In genomic region chr7:49102223-49102622, GRCm38 (mm10) we compare ENCODE assay signal across 23 mouse cellular contexts.
DNase-seq lines count a peak whose midpoint lies in the region; ATAC-seq and TF ChIP-seq lines count a peak whose summit lies in the region.
"Had no signal": no experiment of that assay in that cellular context is flagged by ENCODE, and none has a peak within 500 bp of the region (broad histone marks: within the 10 kb centered on the region; RNA-seq: fewer than 3 reads in every experiment).

No protein-coding gene starts in this region.

- no peaks in the 10 kb centered on the region for H3K36me3 ChIP-seq in forebrain, embryonic 15.5 days
- no peaks in the 10 kb centered on the region for H3K36me3 ChIP-seq in forebrain, embryonic 10.5 days (replicated peaks)
- H3K36me3 ChIP-seq in midbrain, embryonic 10.5 days: no peaks in the 10 kb centered on the region
- no peaks in the 10 kb centered on the region for H3K36me3 ChIP-seq in midbrain, embryonic 15.5 days (replicated peaks)
- H3K36me3 ChIP-seq in hindbrain, postnatal 0 days (ENCODE audit: insufficient read depth, low read length): no peaks in the 10 kb centered on the region
- H3K36me3 ChIP-seq in neural tube, embryonic 14.5 days (ENCODE audit: control insufficient read depth, insufficient read depth, low read length): no peaks in the 10 kb centered on the region
- H3K36me3 ChIP-seq: embryonic facial prominence, embryonic 12.5 days; G1E; limb, embryonic 15.5 days; lung, embryonic 15.5 days had no signal

- H3K9me3 ChIP-seq in forebrain, embryonic 15.5 days: no peaks in the 10 kb centered on the region
- H3K9me3 ChIP-seq in forebrain, embryonic 10.5 days: no peaks in the 10 kb centered on the region
- no peaks in the 10 kb centered on the region for H3K9me3 ChIP-seq in midbrain, embryonic 10.5 days (replicated peaks)
- no peaks in the 10 kb centered on the region for H3K9me3 ChIP-seq in midbrain, embryonic 15.5 days
- H3K9me3 ChIP-seq in hindbrain, postnatal 0 days (ENCODE audit: low read length): no peaks in the 10 kb centered on the region
- H3K9me3 ChIP-seq in neural tube, embryonic 14.5 days (ENCODE audit: control insufficient read depth, low read length): no peaks in the 10 kb centered on the region
- H3K9me3 ChIP-seq: embryonic facial prominence, embryonic 12.5 days; limb, embryonic 15.5 days; lung, embryonic 15.5 days had no signal

- ATAC-seq in forebrain, embryonic 15.5 days (replicated peaks): no peak
- ATAC-seq in midbrain, embryonic 15.5 days (replicated peaks): no peak
- ATAC-seq in hindbrain, postnatal 0 days: peak; percentile 82
- no peak for ATAC-seq in neural tube, embryonic 14.5 days (ENCODE audit: low read depth)
- ATAC-seq: forebrain, embryonic 16.5 days had no signal

- H3K27ac ChIP-seq in forebrain, embryonic 15.5 days (replicated peaks): 0 out of 2 replicates have a peak overlapping the region, but pooled peaks have one; percentile 19
- H3K27ac ChIP-seq in forebrain, embryonic 10.5 days: no peak overlapping the region
- peak overlapping the region; percentile 15; the same call in 1 of the 2 replicates for H3K27ac ChIP-seq in midbrain, embryonic 10.5 days (replicated peaks)
- H3K27ac ChIP-seq in midbrain, embryonic 15.5 days: no peak overlapping the region
- no peak overlapping the region for H3K27ac ChIP-seq in hindbrain, postnatal 0 days
- H3K27ac ChIP-seq in neural tube, embryonic 14.5 days (ENCODE audit: low read depth, low read length): 0 out of 2 replicates have a peak overlapping the region, but pooled peaks have one; percentile 16
- H3K27ac ChIP-seq: embryonic facial prominence, embryonic 12.5 days; limb, embryonic 15.5 days; lung, embryonic 15.5 days; macrophage had no signal

- TF ChIP-seq CTCF in hindbrain, postnatal 0 days (IDR thresholded peaks at IDR 0.05; ENCODE audit: low read depth): no peak

- H3K9ac ChIP-seq in forebrain, embryonic 15.5 days (replicated peaks): no peak overlapping the region
- H3K9ac ChIP-seq in midbrain, embryonic 15.5 days: no peak overlapping the region
- no peak overlapping the region for H3K9ac ChIP-seq in hindbrain, postnatal 0 days (replicated peaks; ENCODE audit: low read length)
- H3K9ac ChIP-seq in neural tube, embryonic 14.5 days (replicated peaks; ENCODE audit: low read depth, low read length): no peak overlapping the region
- H3K9ac ChIP-seq: embryonic facial prominence, embryonic 12.5 days; limb, embryonic 15.5 days; lung, embryonic 15.5 days had no signal

- no peak overlapping the region for H3K4me2 ChIP-seq in forebrain, embryonic 15.5 days (replicated peaks)
- H3K4me2 ChIP-seq in midbrain, embryonic 15.5 days: no peak overlapping the region
- no peak overlapping the region for H3K4me2 ChIP-seq in hindbrain, postnatal 0 days (ENCODE audit: low read depth, low read length)
- no peak overlapping the region for H3K4me2 ChIP-seq in neural tube, embryonic 14.5 days (ENCODE audit: low read depth, low read length)
- H3K4me2 ChIP-seq: embryonic facial prominence, embryonic 12.5 days; limb, embryonic 15.5 days; lung, embryonic 15.5 days had no signal

- WGBS in forebrain, embryonic 15.5 days: 65% methylated on average over 3 of the region's 3 CpGs
- 82% methylated on average over 3 of the region's 3 CpGs for WGBS in forebrain, embryonic 10.5 days
- WGBS in midbrain, embryonic 10.5 days: 87% methylated on average over 3 of the region's 3 CpGs
- 58% methylated on average over 3 of the region's 3 CpGs for WGBS in midbrain, embryonic 15.5 days
- WGBS in hindbrain, postnatal 0 days: 43% methylated on average over 3 of the region's 3 CpGs
- WGBS in neural tube, embryonic 14.5 days: 50% methylated on average over 3 of the region's 3 CpGs

- no peaks in the 10 kb centered on the region for H3K27me3 ChIP-seq in forebrain, embryonic 15.5 days
- peaks cover 94% of the 10 kb centered on the region for H3K27me3 ChIP-seq in forebrain, embryonic 10.5 days (ENCODE audit: poor library complexity, severe bottlenecking)
- peaks cover 82% of the 10 kb centered on the region for H3K27me3 ChIP-seq in midbrain, embryonic 10.5 days (ENCODE audit: low read depth, poor library complexity, severe bottlenecking)
- H3K27me3 ChIP-seq in midbrain, embryonic 15.5 days (replicated peaks): no peaks in the 10 kb centered on the region
- H3K27me3 ChIP-seq in hindbrain, postnatal 0 days (ENCODE audit: insufficient read depth, low read length): no peaks in the 10 kb centered on the region
- H3K27me3 ChIP-seq in neural tube, embryonic 14.5 days (ENCODE audit: control insufficient read depth, insufficient read depth, low read length): no peaks in the 10 kb centered on the region
- H3K27me3 ChIP-seq: limb, embryonic 15.5 days; lung, embryonic 15.5 days had no signal

- no peak for DNase-seq in forebrain, embryonic 10.5 days (ENCODE audit: extremely low spot score, low spot score)
- no peak for DNase-seq in midbrain, embryonic 10.5 days (ENCODE audit: low spot score)
- peak; percentile 69 for DNase-seq in hindbrain, postnatal 0 days (ENCODE audit: low spot score)
- DNase-seq in adrenal gland, postnatal 10 days: no peak
- DNase-seq in spleen, adult 18-20 months: no peak
- DNase-seq: adrenal gland, postnatal 25 days; cerebellum, adult 9-10 months; gastrocnemius, postnatal 36 days; kidney, adult 18-20 months; kidney, postnatal 10 days; layer of hippocampus, postnatal 36 days; right cerebral cortex, postnatal 4 days; thymus, postnatal 14 days had no signal

- H3K4me1 ChIP-seq in forebrain, embryonic 15.5 days: peaks cover 15% of the 10 kb centered on the region
- peaks cover 43% of the 10 kb centered on the region for H3K4me1 ChIP-seq in forebrain, embryonic 10.5 days
- peaks cover 63% of the 10 kb centered on the region for H3K4me1 ChIP-seq in midbrain, embryonic 10.5 days
- H3K4me1 ChIP-seq in midbrain, embryonic 15.5 days: peaks cover 32% of the 10 kb centered on the region
- H3K4me1 ChIP-seq in hindbrain, postnatal 0 days (ENCODE audit: insufficient read depth, low read length): peaks cover 13% of the 10 kb centered on the region; the same call in 1 of the 2 replicates
- 0 out of 2 replicates have a peak, but pooled peaks cover 9% of the 10 kb centered on the region for H3K4me1 ChIP-seq in neural tube, embryonic 14.5 days (ENCODE audit: control insufficient read depth, insufficient read depth, low read length)
- H3K4me1 ChIP-seq: embryonic facial prominence, embryonic 12.5 days; limb, embryonic 15.5 days; lung, embryonic 15.5 days had no signal

- no peak overlapping the region for H3K4me3 ChIP-seq in forebrain, embryonic 15.5 days
- H3K4me3 ChIP-seq in forebrain, embryonic 10.5 days: no peak overlapping the region
- no peak overlapping the region for H3K4me3 ChIP-seq in midbrain, embryonic 10.5 days
- H3K4me3 ChIP-seq in midbrain, embryonic 15.5 days: no peak overlapping the region
- H3K4me3 ChIP-seq in hindbrain, postnatal 0 days (ENCODE audit: low read length): no peak overlapping the region
- no peak overlapping the region for H3K4me3 ChIP-seq in neural tube, embryonic 14.5 days (ENCODE audit: low read depth, low read length)
- H3K4me3 ChIP-seq: embryonic facial prominence, embryonic 12.5 days; erythroblast, embryonic 14.5 days; limb, embryonic 15.5 days; lung, embryonic 15.5 days had no signal

Comparison
In these comparisons a context has a peak if more than half of its experiments do, and no peak if none do; other contexts are left out.
1. H3K27ac ChIP-seq: peak in forebrain, embryonic 15.5 days (single experiment), midbrain, embryonic 10.5 days (single experiment) and neural tube, embryonic 14.5 days (single experiment); none in forebrain, embryonic 10.5 days (single experiment), midbrain, embryonic 15.5 days (single experiment) and hindbrain, postnatal 0 days (single experiment).